Mouse (Mus musculus) ovary, adult 2 months (tissue): ENCODE measurements around the gene Fgd3. TPM values are rescaled to one million over a fixed set of nuclear protein-coding genes. Genes with fewer than 3 reads are reported as not detected.

Experiments
- polyA plus RNA-seq: library from polyadenylated mRNA; depleted of rRNA; stranded (reverse); fragments of >200 nt; gene quantifications from 2 replicates; pipeline ENCODE4 v1.2.3, GENCODE M21; 2012; rRNA removed

The Fgd3 gene
- polyA plus RNA-seq = 5.6 and 7.9 TPM in 2 replicates

GRCm38 (mm10) chr13:49320040-49320439, at the start of gene Fgd3:
Gene Fgd3, minus strand, starts transcription at chr13:49320311.

GRCm38 (mm10) chr13:49341012-49341830, 21.1 kb upstream of the Fgd3 start, which contains the start of gene Bicd2:
Gene Bicd2, plus strand, starts transcription at chr13:49341585.

GRCm38 (mm10) chr13:49248467-49248862, 71.6 kb downstream of the Fgd3 start, which contains the start of gene Susd3:
Gene Susd3, minus strand, starts transcription at chr13:49248706.

GRCm38 (mm10) chr13:49215504-49216219, 104.4 kb downstream of the Fgd3 start, which contains the start of gene Card19:
Gene Card19, minus strand, starts transcription at chr13:49216037.

Other genes with a start within 250 kb of the Fgd3 start
- 13.9 and 15.1 TPM in 2 replicates for gene Wnk2, start 172.3 kb downstream of the Fgd3 start, polyA plus RNA-seq
- 199 and 210 TPM in 2 replicates for gene Ninj1, start 132.8 kb downstream of the Fgd3 start, polyA plus RNA-seq
- gene Card19, start 104.3 kb downstream of the Fgd3 start, polyA plus RNA-seq = 163 and 237 TPM in 2 replicates
- 160 and 182 TPM in 2 replicates for gene Susd3, start 71.6 kb downstream of the Fgd3 start, polyA plus RNA-seq
- 39.9 and 43.6 TPM in 2 replicates for gene Bicd2, start 21.3 kb upstream of the Fgd3 start, polyA plus RNA-seq
- gene Ippk, start 100.9 kb upstream of the Fgd3 start, polyA plus RNA-seq = 7.1 and 8.3 TPM in 2 replicates
- gene Tes3-ps, start 173.0 kb upstream of the Fgd3 start, polyA plus RNA-seq = not detected in 2 replicates
- 1.7 and 2.7 TPM in 2 replicates for gene Ecm2, start 184.5 kb upstream of the Fgd3 start, polyA plus RNA-seq
- 0.63 and 0.67 TPM in 2 replicates for gene Aspn, start 224.1 kb upstream of the Fgd3 start, polyA plus RNA-seq